Mouse (Mus musculus): ENCODE measurements around the gene Osbpl8. TPM values are rescaled to one million over a fixed set of nuclear protein-coding genes. Genes with fewer than 3 reads are reported as not detected.
"Not testable (repeated sequence)": the region's sequence is repeated elsewhere in the genome, so short reads cannot be mapped to it uniquely, and the experiment has no call there.

Osbpl8 gene
- polyA plus RNA-seq, 1 experiment from 2014 or later: 35.3 TPM

DNA sequence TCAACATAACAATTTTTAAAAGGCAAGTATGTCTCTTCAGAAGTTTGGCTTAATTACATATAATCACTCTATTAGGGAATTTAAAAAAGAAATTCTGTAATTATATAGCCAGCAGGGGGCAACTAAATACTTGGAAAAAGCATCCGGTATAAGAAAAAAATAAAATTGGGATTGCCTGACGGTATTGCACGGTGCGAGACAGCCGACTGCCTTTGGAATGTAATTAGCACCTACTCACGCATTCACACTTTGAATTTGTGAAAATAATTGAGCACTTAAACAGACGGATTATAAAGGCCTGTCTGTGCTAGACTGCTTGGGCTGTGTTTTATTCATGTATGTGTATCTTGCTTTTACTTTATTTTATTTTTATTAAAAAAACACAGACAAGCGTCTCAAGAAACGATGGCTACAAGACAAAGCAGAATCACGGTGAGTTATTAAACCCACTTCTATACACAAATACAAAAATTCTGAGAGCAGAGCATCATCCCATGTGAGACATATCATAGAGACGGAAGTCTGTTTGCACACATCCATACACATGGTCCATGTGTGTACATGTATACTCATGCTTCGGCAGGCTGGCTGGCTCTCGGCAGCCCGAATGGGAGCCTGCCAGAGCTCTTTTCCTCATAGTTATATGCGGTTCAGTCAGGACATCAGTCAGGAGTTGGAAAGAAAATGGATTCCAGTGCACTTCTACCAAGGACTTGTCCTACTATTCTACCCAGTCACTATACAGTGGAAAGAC lies 34.5 kb upstream of the Osbpl8 start:
- no peaks in the 10 kb centered on the region for H3K27me3 ChIP-seq (replicated peaks)
- H3K4me2 ChIP-seq: no peak overlapping the region
- no peak overlapping the region for H3K4me3 ChIP-seq
- no peak overlapping the region for H3K27ac ChIP-seq (ENCODE audit: poor library complexity, severe bottlenecking)
- H3K9ac ChIP-seq: no peak overlapping the region
- no peak for ATAC-seq (ENCODE audit: insufficient number of reproducible peaks, low FRiP score)
- WGBS: 88% methylated on average over 15 of the region's 15 CpGs
- 0 out of 2 replicates have a peak, but pooled peaks cover 1% of the 10 kb centered on the region for H3K4me1 ChIP-seq (replicated peaks)
- no peaks in the 10 kb centered on the region for H3K36me3 ChIP-seq
- no peaks in the 10 kb centered on the region for H3K9me3 ChIP-seq (replicated peaks)

DNA sequence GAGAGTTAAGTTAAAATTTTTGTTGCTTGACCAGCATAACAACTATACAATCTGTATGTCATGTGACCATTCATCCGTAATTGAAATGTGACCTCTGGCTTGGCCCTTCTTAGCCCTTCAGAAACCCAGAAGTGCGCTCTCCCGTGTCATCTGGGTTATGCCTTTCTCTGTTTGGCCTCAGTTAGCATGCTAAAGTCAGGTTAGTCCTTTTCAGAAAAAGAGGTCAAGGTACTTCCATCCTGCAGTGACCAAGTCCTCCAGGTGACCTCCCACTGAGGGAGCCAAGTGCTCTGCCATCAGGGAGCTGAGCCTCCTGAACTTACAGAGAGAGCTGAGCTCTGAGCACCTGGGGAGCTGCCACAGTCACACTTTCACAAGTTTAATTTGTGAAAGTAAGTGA lies 33.7 kb upstream of the Osbpl8 start:
- H3K27ac ChIP-seq (ENCODE audit: poor library complexity, severe bottlenecking): no peak overlapping the region
- no peaks in the 10 kb centered on the region for H3K36me3 ChIP-seq
- no peak for ATAC-seq (ENCODE audit: insufficient number of reproducible peaks, low FRiP score)
- WGBS: 67% methylated on average over 3 of the region's 3 CpGs
- no peaks in the 10 kb centered on the region for H3K9me3 ChIP-seq (replicated peaks)
- H3K4me1 ChIP-seq (replicated peaks): no peaks in the 10 kb centered on the region
- no peak overlapping the region for H3K4me2 ChIP-seq
- no peak overlapping the region for H3K9ac ChIP-seq
- no peak overlapping the region for H3K4me3 ChIP-seq
- no peaks in the 10 kb centered on the region for H3K27me3 ChIP-seq (replicated peaks)

DNA sequence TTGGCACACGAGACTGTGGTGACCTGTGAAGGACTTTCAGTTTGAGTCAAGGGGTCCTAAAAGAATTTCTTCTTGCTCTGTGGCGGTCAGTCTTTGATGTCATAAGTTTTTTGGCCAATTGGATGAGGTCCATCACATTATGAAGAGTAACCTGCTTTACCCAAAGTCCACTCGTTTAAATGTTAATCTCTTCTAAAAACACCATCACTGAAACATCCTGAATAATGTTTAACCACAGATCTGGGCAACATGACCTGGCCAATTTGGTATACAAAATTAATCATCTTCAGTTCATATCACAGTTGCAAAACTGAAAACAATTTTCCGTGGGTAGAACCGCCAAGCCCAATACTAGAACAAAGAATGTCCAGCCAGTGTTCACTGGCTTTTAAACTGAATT lies 31.3 kb upstream of the Osbpl8 start:
- Histone ChIP-seq H3K4me2 (no peak overlapping the region), H3K9ac (no peak overlapping the region), H3K36me3 (no peaks in the 10 kb centered on the region), H3K9me3 (replicated peaks) (no peaks in the 10 kb centered on the region), H3K27ac (ENCODE audit: poor library complexity, severe bottlenecking) (no peak overlapping the region), H3K27me3 (replicated peaks) (no peaks in the 10 kb centered on the region), H3K4me3 (no peak overlapping the region), H3K4me1 (replicated peaks) (no peaks in the 10 kb centered on the region)
- no peak for ATAC-seq (ENCODE audit: insufficient number of reproducible peaks, low FRiP score)
- 91% methylated on average over 5 of the region's 5 CpGs for WGBS

DNA sequence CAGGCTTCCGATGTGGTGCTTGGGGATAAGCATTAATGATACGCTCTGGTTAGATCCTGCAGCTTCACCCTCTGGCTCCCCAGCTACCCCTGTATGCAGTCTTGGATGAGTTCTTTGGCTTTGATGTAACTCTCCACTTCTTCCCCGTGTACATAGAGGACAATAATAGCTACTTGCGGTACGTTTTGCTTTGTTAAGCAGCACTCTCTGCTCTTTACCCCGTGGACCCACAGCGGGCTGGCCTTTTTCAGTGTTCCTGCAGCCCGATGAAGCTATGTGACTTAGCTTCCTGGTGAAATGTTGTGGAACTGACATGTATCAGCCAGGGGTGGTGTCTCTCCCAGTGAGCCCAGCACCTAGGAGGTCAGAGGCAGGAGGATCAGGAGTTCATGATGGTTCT lies 30.6 kb upstream of the Osbpl8 start:
- H3K4me1 ChIP-seq (replicated peaks): no peaks in the 10 kb centered on the region
- H3K9ac ChIP-seq: no peak overlapping the region
- no peak overlapping the region for H3K4me3 ChIP-seq
- H3K27ac ChIP-seq (ENCODE audit: poor library complexity, severe bottlenecking): no peak overlapping the region
- WGBS: 82% methylated on average over 8 of the region's 8 CpGs
- no peaks in the 10 kb centered on the region for H3K27me3 ChIP-seq (replicated peaks)
- no peak for ATAC-seq (ENCODE audit: insufficient number of reproducible peaks, low FRiP score)
- no peak overlapping the region for H3K4me2 ChIP-seq
- H3K9me3 ChIP-seq (replicated peaks): no peaks in the 10 kb centered on the region
- H3K36me3 ChIP-seq: no peaks in the 10 kb centered on the region

DNA sequence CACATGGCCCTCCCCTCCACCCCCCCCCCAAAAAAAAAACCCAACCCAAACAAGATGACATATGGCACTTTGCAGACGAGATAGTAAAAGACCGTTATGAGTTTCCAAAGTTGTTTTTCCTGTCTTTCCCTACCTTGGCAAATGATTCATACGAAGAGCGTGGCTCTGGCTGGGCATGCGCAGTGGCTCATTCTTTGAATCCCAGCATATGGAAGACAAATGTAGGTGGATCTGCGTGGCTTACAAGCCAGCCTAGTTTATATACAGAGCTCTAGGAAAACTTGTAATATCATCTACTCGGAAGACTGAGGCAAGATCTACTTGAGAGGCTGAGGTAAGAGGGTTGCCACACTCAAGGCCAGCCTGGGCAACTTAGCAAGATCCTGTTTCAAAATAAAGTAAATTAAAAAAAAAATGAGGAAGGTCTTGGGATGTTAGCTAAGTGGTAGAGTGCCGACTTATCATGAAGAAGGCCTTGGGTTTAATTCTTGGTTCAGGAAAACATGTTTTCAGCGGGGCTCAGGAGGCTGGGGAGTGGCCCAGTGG lies 30.1 kb upstream of the Osbpl8 start:
- no peak overlapping the region for H3K9ac ChIP-seq
- no peak for ATAC-seq (ENCODE audit: insufficient number of reproducible peaks, low FRiP score)
- H3K4me1 ChIP-seq (replicated peaks): peaks cover under 1% of the 10 kb centered on the region; the same call in 1 of the 2 replicates
- H3K9me3 ChIP-seq (replicated peaks): no peaks in the 10 kb centered on the region
- H3K36me3 ChIP-seq: no peaks in the 10 kb centered on the region
- H3K27me3 ChIP-seq (replicated peaks): no peaks in the 10 kb centered on the region
- WGBS: 83% methylated on average over 9 of the region's 9 CpGs
- no peak overlapping the region for H3K4me2 ChIP-seq
- no peak overlapping the region for H3K4me3 ChIP-seq
- H3K27ac ChIP-seq (ENCODE audit: poor library complexity, severe bottlenecking): no peak overlapping the region

DNA sequence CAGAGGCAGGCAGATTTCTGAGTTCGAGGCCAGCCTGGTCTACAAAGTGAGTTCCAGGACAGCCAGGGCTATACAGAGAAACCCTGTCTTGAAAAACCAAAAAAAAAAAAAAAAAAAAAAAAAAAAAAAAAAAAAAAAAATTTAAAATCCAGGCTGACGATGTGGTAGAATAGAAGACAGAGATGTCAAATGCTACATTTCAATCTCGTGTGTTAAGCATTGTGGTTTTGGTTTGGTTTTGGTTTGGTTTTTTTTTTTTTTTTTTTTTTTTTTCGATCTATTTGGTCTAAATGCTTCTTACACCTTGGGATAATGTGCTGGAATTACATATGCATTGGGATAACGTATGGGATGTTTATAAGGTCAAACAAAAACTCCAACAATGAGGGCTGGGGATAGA lies 28.2 kb upstream of the Osbpl8 start:
- H3K27ac ChIP-seq (ENCODE audit: poor library complexity, severe bottlenecking); H3K36me3 ChIP-seq; H3K9me3 ChIP-seq (replicated peaks); H3K27me3 ChIP-seq (replicated peaks); H3K4me1 ChIP-seq (replicated peaks); H3K4me3 ChIP-seq; ATAC-seq (ENCODE audit: insufficient number of reproducible peaks, low FRiP score); H3K4me2 ChIP-seq; H3K9ac ChIP-seq: not testable (repeated sequence)
- WGBS: 77% methylated on average over 5 of the region's 5 CpGs

DNA sequence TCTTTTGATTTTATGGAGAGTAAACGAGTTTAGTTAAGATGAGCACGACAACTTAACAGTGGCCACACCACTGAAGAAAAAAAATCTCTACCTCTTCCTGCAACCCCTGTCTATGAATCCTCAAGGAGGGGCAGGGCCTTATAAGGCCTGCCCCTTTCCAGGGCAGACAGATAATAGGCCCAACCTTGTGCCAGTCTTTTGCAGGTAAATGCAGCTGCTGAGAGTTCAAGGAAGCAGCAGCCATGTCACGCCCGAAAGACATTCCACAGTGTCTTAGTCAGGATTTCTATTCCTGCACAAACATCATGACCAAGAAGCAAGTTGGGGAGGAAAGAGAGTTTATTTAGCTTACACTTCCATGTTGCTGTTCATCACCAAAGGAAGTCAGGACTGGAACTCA lies 26.6 kb upstream of the Osbpl8 start:
- Histone ChIP-seq H3K36me3 (no peaks in the 10 kb centered on the region), H3K9me3 (replicated peaks) (no peaks in the 10 kb centered on the region), H3K4me2 (no peak overlapping the region), H3K4me1 (replicated peaks) (peaks cover 7% of the 10 kb centered on the region), H3K4me3 (no peak overlapping the region), H3K27ac (ENCODE audit: poor library complexity, severe bottlenecking) (no peak overlapping the region), H3K9ac (no peak overlapping the region), H3K27me3 (replicated peaks) (no peaks in the 10 kb centered on the region)
- no peak for ATAC-seq (ENCODE audit: insufficient number of reproducible peaks, low FRiP score)
- 86% methylated on average over 4 of the region's 4 CpGs for WGBS

DNA sequence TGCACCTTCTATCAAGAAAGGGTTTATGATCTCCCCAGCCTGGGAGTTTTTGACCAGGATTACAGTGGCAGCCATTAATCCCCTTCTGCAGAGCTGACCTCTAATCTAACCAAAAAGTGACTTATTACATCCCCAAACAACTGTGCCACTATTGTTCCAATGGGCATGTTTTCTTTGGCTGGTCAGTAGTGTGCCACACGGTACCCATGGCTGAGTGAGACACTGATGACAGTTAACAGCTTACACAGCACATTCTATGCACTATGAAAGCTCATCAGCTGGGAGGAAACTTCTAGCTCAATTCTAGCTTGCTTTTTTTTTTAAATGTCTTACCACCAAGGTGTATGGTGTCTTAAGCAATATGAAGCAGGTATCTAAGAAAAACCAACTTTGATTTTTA lies 25.4 kb upstream of the Osbpl8 start:
- Histone ChIP-seq H3K9ac (no peak overlapping the region), H3K36me3 (no peaks in the 10 kb centered on the region), H3K4me2 (no peak overlapping the region), H3K4me3 (no peak overlapping the region), H3K9me3 (replicated peaks) (no peaks in the 10 kb centered on the region), H3K4me1 (replicated peaks) (peaks cover 11% of the 10 kb centered on the region), H3K27me3 (replicated peaks) (no peaks in the 10 kb centered on the region), H3K27ac (ENCODE audit: poor library complexity, severe bottlenecking) (peak overlapping the region; percentile 62; the same call in 1 of the 2 replicates)
- no peak for ATAC-seq (ENCODE audit: insufficient number of reproducible peaks, low FRiP score)
- WGBS: 42% methylated on average over 1 of the region's 1 CpGs

DNA sequence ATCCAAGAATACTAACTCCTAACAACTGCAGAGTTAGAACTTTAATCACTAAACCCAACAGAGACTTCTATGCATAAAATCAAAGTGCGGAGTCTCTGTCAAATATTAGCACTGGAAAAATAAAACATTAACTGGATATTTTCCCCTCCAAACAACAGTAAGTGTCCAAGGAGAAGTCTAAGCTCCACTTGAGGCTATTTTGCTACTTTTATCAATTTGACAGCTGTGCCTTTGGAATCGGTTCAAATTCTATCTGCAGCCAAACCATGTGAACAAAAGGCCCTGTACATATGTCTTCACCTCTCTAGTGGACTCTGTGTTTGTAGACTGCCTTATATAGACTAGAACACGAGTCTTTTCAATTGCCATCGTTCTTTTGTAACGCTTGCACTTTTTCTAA lies 24.7 kb upstream of the Osbpl8 start:
- Histone ChIP-seq H3K27ac (ENCODE audit: poor library complexity, severe bottlenecking) (no peak overlapping the region), H3K4me1 (replicated peaks) (peaks cover 11% of the 10 kb centered on the region), H3K27me3 (replicated peaks) (no peaks in the 10 kb centered on the region), H3K4me2 (no peak overlapping the region), H3K36me3 (no peaks in the 10 kb centered on the region), H3K9me3 (replicated peaks) (no peaks in the 10 kb centered on the region), H3K4me3 (no peak overlapping the region), H3K9ac (no peak overlapping the region)
- ATAC-seq (ENCODE audit: insufficient number of reproducible peaks, low FRiP score): no peak
- 28% methylated on average over 5 of the region's 5 CpGs for WGBS

DNA sequence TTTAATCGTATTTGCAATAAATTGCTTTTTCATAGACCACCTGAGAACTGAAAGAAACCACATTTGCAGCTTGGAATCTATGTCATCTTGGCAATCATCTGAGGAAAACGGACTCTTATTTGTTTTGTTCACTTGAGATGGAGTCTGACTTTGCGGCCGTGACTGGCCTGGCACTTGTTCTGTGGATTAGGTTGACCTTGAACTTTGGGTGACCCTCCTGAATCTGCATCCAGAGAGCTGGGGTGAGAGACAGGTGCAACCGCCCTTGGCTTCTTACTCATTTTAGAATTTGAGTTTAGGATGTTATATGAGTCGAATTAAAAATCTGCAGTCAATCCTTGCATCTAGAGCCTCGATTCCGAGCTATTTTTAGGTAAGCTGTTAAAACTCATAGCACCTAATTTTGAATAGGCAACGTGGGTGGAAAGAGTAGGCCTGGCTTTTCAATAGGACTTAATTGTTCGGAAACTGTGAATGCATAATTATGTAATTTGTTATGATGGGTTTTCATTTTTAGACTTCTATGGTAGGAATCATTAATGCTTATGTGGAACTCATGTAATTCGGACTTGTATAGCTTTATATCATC lies 20.1 kb upstream of the Osbpl8 start:
- no peak overlapping the region for H3K27ac ChIP-seq (ENCODE audit: poor library complexity, severe bottlenecking)
- no peak for ATAC-seq (ENCODE audit: insufficient number of reproducible peaks, low FRiP score)
- no peaks in the 10 kb centered on the region for H3K36me3 ChIP-seq

DNA sequence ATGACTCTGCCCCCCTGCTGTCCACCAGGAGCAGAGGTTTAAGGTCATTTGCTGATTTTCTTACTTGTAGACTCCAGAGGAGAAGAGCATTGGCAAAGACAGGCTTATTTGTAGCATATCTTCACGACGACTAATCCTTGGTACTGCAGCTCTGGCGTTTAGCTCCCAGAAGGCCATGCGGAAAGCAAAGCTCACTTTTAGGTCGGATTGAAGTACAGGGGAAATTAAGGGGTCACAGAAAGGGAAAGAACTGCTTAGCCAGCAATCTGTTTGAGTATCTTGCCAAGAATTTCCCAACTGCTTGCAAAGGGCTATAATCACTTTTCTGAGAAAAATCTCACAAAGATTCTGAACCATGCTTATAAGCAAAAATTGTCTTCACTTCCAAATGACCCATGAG lies 14.8 kb upstream of the Osbpl8 start:
- Histone ChIP-seq H3K9ac (no peak overlapping the region), H3K36me3 (no peaks in the 10 kb centered on the region), H3K4me3 (no peak overlapping the region), H3K4me1 (replicated peaks) (no peaks in the 10 kb centered on the region), H3K27ac (ENCODE audit: poor library complexity, severe bottlenecking) (no peak overlapping the region), H3K4me2 (no peak overlapping the region), H3K9me3 (replicated peaks) (no peaks in the 10 kb centered on the region), H3K27me3 (replicated peaks) (no peaks in the 10 kb centered on the region)
- no peak for ATAC-seq (ENCODE audit: insufficient number of reproducible peaks, low FRiP score)
- 60% methylated on average over 5 of the region's 5 CpGs for WGBS

More for the DNA sequence above, 20.1 kb upstream of the Osbpl8 start:
- Histone ChIP-seq H3K9me3 (replicated peaks) (no peaks in the 10 kb centered on the region), H3K9ac (no peak overlapping the region), H3K4me2 (no peak overlapping the region), H3K27me3 (replicated peaks) (no peaks in the 10 kb centered on the region), H3K4me3 (no peak overlapping the region), H3K4me1 (replicated peaks) (peaks cover 10% of the 10 kb centered on the region)
- WGBS: 65% methylated on average over 11 of the region's 11 CpGs

Measured in heart, embryonic 12.5 days (tissue).